19 mouse cellular contexts compared by ENCODE assay signal in genomic region chr7:123455088-123455487, GRCm38 (mm10). TPM values are rescaled to one million over a fixed set of nuclear protein-coding genes. Genes with fewer than 3 reads are reported as not detected.
"Had no signal": no experiment of that assay in that cellular context is flagged by ENCODE, and none has a peak within 500 bp of the region (broad histone marks: within the 10 kb centered on the region; RNA-seq: fewer than 3 reads in every experiment).

No protein-coding gene starts in this region.

- H3K27ac ChIP-seq: limb, embryonic 13.5 days; liver, embryonic 13.5 days; midbrain, embryonic 13.5 days had no signal

- H3K9ac ChIP-seq: limb, embryonic 13.5 days; liver, embryonic 13.5 days; midbrain, embryonic 13.5 days had no signal

- H3K36me3 ChIP-seq: limb, embryonic 13.5 days; liver, embryonic 13.5 days; midbrain, embryonic 13.5 days had no signal

- H3K4me3 ChIP-seq: limb, embryonic 13.5 days; liver, embryonic 13.5 days; midbrain, embryonic 13.5 days had no signal

- H3K4me1 ChIP-seq: limb, embryonic 13.5 days; midbrain, embryonic 13.5 days had no signal

- H3K4me2 ChIP-seq: limb, embryonic 13.5 days; liver, embryonic 13.5 days; midbrain, embryonic 13.5 days had no signal

- H3K9me3 ChIP-seq: limb, embryonic 13.5 days; liver, embryonic 13.5 days; midbrain, embryonic 13.5 days had no signal

- ATAC-seq: lung, postnatal 0 days; midbrain, embryonic 13.5 days had no signal

- H3K27me3 ChIP-seq: limb, embryonic 13.5 days; liver, embryonic 13.5 days; midbrain, embryonic 13.5 days had no signal

- DNase-seq: kidney, adult 8-10 months; kidney, postnatal 25 days; layer of hippocampus, postnatal 36 days; liver, embryonic 13.5 days; lung, adult 2 months; lung, postnatal 36 days; right cerebral cortex, postnatal 4 days; spleen, adult 18-20 months; thymus, adult 18-20 months; thymus, postnatal 14 days had no signal

RNA-seq across cellular contexts. Expression of gene Aqp8, which starts 7.0 kb away (rescaled TPM):
- total RNA-seq: layer of hippocampus, postnatal 36 days; left cerebral cortex, adult 8-10 months; left cerebral cortex, postnatal 25 days; megakaryocyte progenitor cell, adult 5-6 weeks; midbrain, postnatal 0 days had no signal
- polyA plus RNA-seq: limb, embryonic 13.5 days; lung, postnatal 0 days; midbrain, embryonic 13.5 days; midbrain, postnatal 0 days; neural tube, embryonic 14.5 days; stomach, embryonic 14.5 days had no signal
